Mouse (Mus musculus): ENCODE results near the gene Egfl7.

DNA sequence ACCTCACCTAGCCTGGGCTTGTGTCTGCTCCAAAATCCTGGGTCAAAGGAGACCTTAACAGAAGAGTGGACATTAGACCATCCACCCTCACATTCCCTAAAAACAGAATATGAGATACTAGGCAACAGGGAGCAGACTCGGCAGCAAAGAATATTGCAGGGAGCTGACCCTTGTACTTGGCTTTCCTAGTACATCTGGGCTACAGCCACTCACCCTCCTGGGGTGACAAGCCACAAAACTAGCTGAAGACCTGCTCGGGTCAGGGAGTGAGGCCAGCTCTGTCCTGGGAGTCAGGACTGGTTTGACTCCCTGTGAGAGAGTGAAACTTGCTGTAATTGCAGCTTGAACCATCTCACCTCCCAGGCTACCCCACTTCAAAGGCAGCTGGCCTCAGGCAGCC, 40.3 kb upstream of the Egfl7 start:
- TF ChIP-seq CTCF (IDR thresholded peaks at IDR 0.05; ENCODE audit: insufficient read depth, low read length) (no peak), POLR2A (IDR thresholded peaks at IDR 0.05; ENCODE audit: borderline replicate concordance, extremely low read depth, low read depth, low read length) (no peak)

All from lung, adult 2 months (tissue).